Mouse (Mus musculus) kidney, embryonic 16.5 days (tissue): ENCODE data around the gene Apobec3. TPM values are rescaled to one million over a fixed set of nuclear protein-coding genes. Genes with fewer than 3 reads are reported as not detected.
"Not testable (repeated sequence)": the region's sequence is repeated elsewhere in the genome, so short reads cannot be mapped to it uniquely, and the experiment has no call there.

ENCODE experiments used
- ATAC-seq: fragments of 200-750 bp; cut with Nextera tagmentation; 2 replicates; pipeline ENCODE4 v1.8.0; 2017; ENCODE audit warnings: moderate TSS enrichment; ENCODE audit not compliant: low FRiP score, low TSS enrichment
- H3K27ac ChIP-seq: fragments of 300-500 bp; sonication (generic); 2 replicates; pipeline ENCODE4 v1.5.1; 2014; ENCODE audit warnings: low read length
- H3K27me3 ChIP-seq: fragments of 300-500 bp; sonication (generic); 2 replicates; pipeline ENCODE4 v1.6.1; 2014; ENCODE audit warnings: low read length, control low read depth, mixed read lengths; ENCODE audit not compliant: insufficient read depth
- H3K36me3 ChIP-seq: fragments of 300-500 bp; sonication (generic); 2 replicates; pipeline ENCODE4 v1.6.1; 2014; ENCODE audit warnings: low read length, control low read depth, mixed read lengths; ENCODE audit not compliant: insufficient read depth
- H3K4me1 ChIP-seq: fragments of 300-500 bp; sonication (generic); 2 replicates; pipeline ENCODE4 v1.6.1; 2014; ENCODE audit warnings: low read length, control low read depth, mixed read lengths; ENCODE audit not compliant: insufficient read depth
- H3K4me2 ChIP-seq: fragments of 300-500 bp; sonication (generic); replicated peaks from 2 replicates; pipeline ENCODE4 v1.6.1; 2014; ENCODE audit warnings: low read depth, low read length
- H3K4me3 ChIP-seq: fragments of 300-500 bp; sonication (generic); 2 replicates; pipeline ENCODE4 v1.5.1; 2014; ENCODE audit warnings: mild to moderate bottlenecking, low read length
- H3K9ac ChIP-seq: fragments of 300-500 bp; sonication (generic); replicated peaks from 2 replicates; pipeline ENCODE4 v1.6.1; 2014; ENCODE audit warnings: low read length
- H3K9me3 ChIP-seq: fragments of 300-500 bp; sonication (generic); 2 replicates; pipeline ENCODE4 v1.6.1; 2016; ENCODE audit warnings: low read length, control low read depth
- whole genome bisulfite sequencing: fragments of 180-500 bp; shearing (Covaris S2); extraction: QIAGEN DNeasy Blood & Tissue Kit; methylation state at CpG from one replicate; pipeline ENCODE4 v1.1.7; 2014; 5-methylcytosine and 5-hydroxymethylcytosine counted together
- polyA plus RNA-seq: library from polyadenylated mRNA; unstranded; fragments of >200 nt; fragmentation: Nextera tagmentation; extraction: Ambion mirVana; gene quantifications from 2 replicates; pipeline ENCODE4 v1.2.1, GENCODE M21; 2015

Apobec3 gene
- polyA plus RNA-seq, 1 experiment from 2014 or later, result 29.3 TPM

DNA sequence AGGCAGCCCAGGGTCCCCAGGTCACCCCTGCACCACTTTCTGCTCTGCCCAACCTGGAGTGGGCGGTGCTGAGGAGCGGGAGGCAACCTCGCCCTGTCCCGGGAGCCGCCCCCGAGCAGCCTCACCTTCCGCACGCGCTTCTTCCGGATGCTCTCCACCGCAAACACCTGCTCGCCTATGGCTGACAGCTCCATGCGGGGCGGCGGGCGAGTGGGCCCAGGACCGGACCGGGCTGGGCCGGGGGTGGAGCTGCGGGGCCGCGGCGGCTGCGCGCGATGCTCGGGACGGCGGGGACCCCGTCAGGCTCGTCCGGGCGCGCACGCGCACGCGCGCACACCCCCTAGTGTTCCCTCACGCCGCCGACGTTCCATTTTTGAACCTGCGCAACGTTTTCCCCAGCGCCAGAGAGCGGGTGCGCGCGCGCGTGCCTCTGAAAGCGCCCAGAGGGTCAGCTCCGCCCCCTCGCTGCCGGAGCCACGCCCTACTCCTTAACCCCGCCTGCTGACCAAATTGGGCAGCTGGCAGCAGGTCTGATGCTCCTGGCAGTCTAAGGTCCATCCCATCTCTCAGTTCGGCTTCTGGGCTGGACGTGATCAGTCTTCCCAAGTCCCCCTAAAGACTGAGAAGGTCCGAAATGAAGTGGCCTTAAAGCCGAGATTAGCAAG, 41.0 kb downstream of the Apobec3 start:
- Histone ChIP-seq H3K4me2 (peak overlapping the region; percentile 80), H3K9ac (peak overlapping the region; percentile 63), H3K9me3 (no peaks in the 10 kb centered on the region), H3K27ac (no peak overlapping the region), H3K4me1 (peaks cover 24% of the 10 kb centered on the region), H3K27me3 (peaks cover 44% of the 10 kb centered on the region), H3K36me3 (no peaks in the 10 kb centered on the region), H3K4me3 (peak overlapping the region; percentile 73)
- WGBS, result under 1% methylated on average over 49 of the region's 62 CpGs
- peak; percentile 47 for ATAC-seq

DNA sequence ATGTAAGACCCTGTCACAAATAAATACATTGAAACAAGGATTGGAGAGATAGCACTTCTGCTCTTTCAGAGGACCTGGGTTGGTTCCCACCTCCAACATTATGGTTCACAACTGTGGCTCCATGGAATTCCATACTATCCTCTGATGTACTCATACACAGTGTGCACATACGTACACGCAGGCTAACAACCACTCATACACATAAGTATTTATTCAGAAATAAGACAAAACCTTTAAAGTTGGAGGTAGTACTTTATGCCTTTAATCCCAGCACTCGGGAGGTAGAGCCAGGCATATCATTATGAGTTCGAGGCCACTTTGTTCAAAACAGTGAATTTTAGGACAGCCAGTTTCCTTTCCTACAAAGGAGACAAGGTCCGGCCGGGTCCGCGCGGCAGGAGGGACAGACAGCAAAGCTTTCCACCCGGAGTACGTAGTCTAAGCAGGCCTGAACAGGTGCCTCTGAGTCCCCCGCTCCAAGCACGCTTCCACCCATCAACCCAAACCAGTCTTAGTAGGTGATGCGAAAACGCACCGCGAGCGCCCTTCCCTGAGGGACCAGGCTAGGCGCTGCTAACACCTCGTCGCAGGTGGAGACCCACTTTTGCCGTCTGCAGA, 41.7 kb downstream of the Apobec3 start:
- H3K4me1 ChIP-seq, result peaks cover 21% of the 10 kb centered on the region
- 6% methylated on average over 22 of the region's 22 CpGs for WGBS
- ATAC-seq, result no peak; the same call in 1 of the 2 replicates

GRCm38 (mm10) chr15:79933670-79934514, 42.4 kb downstream of the Apobec3 start:
- Histone ChIP-seq H3K27ac (no peak overlapping the region), H3K9ac (peak overlapping the region; percentile 9; the same call in 1 of the 2 replicates), H3K27me3 (peaks cover 44% of the 10 kb centered on the region), H3K4me1 (peaks cover 21% of the 10 kb centered on the region), H3K4me3 (peak overlapping the region; percentile 20), H3K9me3 (no peaks in the 10 kb centered on the region), H3K36me3 (no peaks in the 10 kb centered on the region), H3K4me2 (peak overlapping the region; percentile 27)
- WGBS, result 2% methylated on average over 22 of the region's 22 CpGs
- no peak for ATAC-seq

More for the DNA sequence above, 41.7 kb downstream of the Apobec3 start:
- H3K4me3 ChIP-seq, result peak overlapping the region; percentile 73
- peaks cover 44% of the 10 kb centered on the region for H3K27me3 ChIP-seq
- H3K9ac ChIP-seq, result peak overlapping the region; percentile 9; the same call in 1 of the 2 replicates
- no peaks in the 10 kb centered on the region for H3K9me3 ChIP-seq
- peak overlapping the region; percentile 80 for H3K4me2 ChIP-seq
- no peak overlapping the region for H3K27ac ChIP-seq
- no peaks in the 10 kb centered on the region for H3K36me3 ChIP-seq

- Histone ChIP-seq H3K4me3 (no peak overlapping the region), H3K4me2 (no peak overlapping the region; the same call in 1 of the 2 replicates), H3K9me3 (no peaks in the 10 kb centered on the region), H3K36me3 (no peaks in the 10 kb centered on the region), H3K9ac (no peak overlapping the region), H3K4me1 (peaks cover 21% of the 10 kb centered on the region), H3K27me3 (peaks cover 44% of the 10 kb centered on the region), H3K27ac (no peak overlapping the region)
- WGBS, result 6% methylated on average over 10 of the region's 10 CpGs
- ATAC-seq, result no peak
These were observed 43.3 kb downstream of the Apobec3 start for GRCm38 (mm10) chr15:79934776-79935175.

DNA sequence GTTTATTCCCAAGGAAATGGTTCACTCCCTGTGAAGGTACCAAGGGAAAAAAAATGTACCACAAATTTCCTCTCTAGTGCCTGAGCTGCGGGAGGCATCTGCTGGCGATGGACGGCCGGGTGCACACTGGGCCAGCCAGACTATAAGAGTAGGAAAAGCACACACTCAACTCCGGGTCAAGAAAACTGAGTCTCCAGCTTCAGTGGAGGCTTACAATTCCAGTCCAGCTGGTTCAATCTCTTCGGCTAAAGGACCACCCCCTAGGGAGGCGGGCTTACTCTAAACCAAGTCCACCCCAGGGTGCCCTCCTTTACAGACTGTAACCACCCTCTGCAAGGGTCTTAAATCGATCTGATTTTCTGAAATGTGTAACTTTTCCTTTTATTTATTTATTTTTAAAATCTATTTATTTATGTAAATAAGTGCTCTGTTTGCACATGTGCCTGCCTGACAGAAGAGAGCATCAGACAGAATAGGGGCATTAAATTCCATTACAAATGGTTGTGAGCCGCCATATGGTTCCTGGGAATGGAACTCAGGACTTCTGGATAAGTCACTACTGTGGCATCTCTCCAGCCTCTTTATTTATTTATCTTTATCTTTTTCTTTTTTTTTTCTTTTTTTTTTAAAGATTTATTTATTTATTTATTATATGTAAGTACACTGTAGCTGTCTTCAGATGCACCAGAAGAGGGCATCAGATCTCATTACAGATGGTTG, 44.4 kb downstream of the Apobec3 start:
- H3K27me3 ChIP-seq, result peaks cover 44% of the 10 kb centered on the region
- no peaks in the 10 kb centered on the region for H3K36me3 ChIP-seq
- no peak overlapping the region for H3K4me2 ChIP-seq
- H3K4me3 ChIP-seq, result no peak overlapping the region
- no peak overlapping the region for H3K9ac ChIP-seq
- peaks cover 21% of the 10 kb centered on the region for H3K4me1 ChIP-seq
- 27% methylated on average over 9 of the region's 9 CpGs for WGBS
- H3K9me3 ChIP-seq, result no peaks in the 10 kb centered on the region
- no peak overlapping the region for H3K27ac ChIP-seq
- ATAC-seq, result no peak

DNA sequence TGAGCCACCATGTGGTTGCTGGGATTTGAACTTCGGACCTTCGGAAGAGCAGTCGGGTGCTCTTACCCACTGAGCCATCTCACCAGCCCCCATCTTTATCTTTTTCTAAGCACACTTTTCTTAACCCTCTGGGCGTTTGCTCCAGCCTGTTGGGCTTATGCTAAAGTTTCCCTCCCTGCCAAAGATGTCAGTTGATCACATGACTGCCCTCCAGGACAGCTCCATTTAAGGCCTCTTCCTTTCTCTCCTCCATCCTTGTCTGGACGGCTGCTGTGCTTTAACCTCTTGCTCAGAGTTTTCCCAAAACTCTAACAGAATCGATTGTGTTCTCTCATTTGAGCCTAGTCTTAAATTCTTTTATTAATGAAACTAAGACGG, 44.9 kb downstream of the Apobec3 start:
- 66% methylated on average over 7 of the region's 7 CpGs for WGBS
- H3K4me1 ChIP-seq, result peaks cover 21% of the 10 kb centered on the region

GRCm38 (mm10) chr15:79939020-79939419, 47.6 kb downstream of the Apobec3 start:
- H3K36me3 ChIP-seq, result no peaks in the 10 kb centered on the region
- no peak for ATAC-seq
- H3K27me3 ChIP-seq, result peaks cover 20% of the 10 kb centered on the region; the same call in 1 of the 2 replicates
- no peak overlapping the region for H3K9ac ChIP-seq
- H3K4me3 ChIP-seq, result no peak overlapping the region
- H3K4me2 ChIP-seq, result no peak overlapping the region
- 92% methylated on average over 12 of the region's 12 CpGs for WGBS
- no peak overlapping the region for H3K27ac ChIP-seq
- peaks cover 6% of the 10 kb centered on the region for H3K4me1 ChIP-seq
- H3K9me3 ChIP-seq, result 0 out of 2 replicates have a peak, but pooled peaks cover 3% of the 10 kb centered on the region

More for the DNA sequence above, 44.9 kb downstream of the Apobec3 start:
- ATAC-seq, result no peak
- Histone ChIP-seq H3K36me3 (no peaks in the 10 kb centered on the region), H3K27ac (no peak overlapping the region), H3K27me3 (peaks cover 40% of the 10 kb centered on the region), H3K9ac (no peak overlapping the region), H3K9me3 (no peaks in the 10 kb centered on the region), H3K4me2 (no peak overlapping the region), H3K4me3 (no peak overlapping the region)

- WGBS, result 88% methylated on average over 3 of the region's 7 CpGs
These were observed 48.0 kb downstream of the Apobec3 start for GRCm38 (mm10) chr15:79939501-79939900.

DNA sequence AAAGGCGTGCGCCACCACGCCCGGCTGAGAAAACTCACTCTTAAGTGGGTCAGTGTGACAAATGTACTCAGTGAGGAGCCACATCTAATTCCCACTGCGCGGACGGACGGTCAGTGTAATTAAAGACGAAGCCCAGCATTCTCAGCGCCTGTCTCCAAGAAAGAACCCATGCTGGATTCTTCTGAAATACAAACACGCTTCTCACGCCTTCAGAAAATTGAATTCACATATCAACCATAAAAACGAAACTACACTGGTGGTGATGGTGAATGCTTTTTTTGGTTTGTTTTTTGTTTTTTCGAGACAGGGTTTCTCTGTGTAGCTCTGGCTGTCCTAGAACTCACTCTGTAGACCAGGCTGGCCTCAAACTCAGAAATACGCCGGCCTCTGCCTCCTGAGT, 48.5 kb downstream of the Apobec3 start:
- Histone ChIP-seq H3K4me3 (no peak overlapping the region), H3K9ac (no peak overlapping the region), H3K4me2 (no peak overlapping the region), H3K27ac (no peak overlapping the region), H3K4me1 (no peaks in the 10 kb centered on the region), H3K36me3 (no peaks in the 10 kb centered on the region), H3K27me3 (peaks cover 12% of the 10 kb centered on the region; the same call in 1 of the 2 replicates), H3K9me3 (0 out of 2 replicates have a peak, but pooled peaks cover 3% of the 10 kb centered on the region)
- no peak for ATAC-seq
- 81% methylated on average over 16 of the region's 16 CpGs for WGBS

More at GRCm38 (mm10) chr15:79939501-79939900, 48.0 kb downstream of the Apobec3 start:
- not testable (repeated sequence) for H3K4me3 ChIP-seq, H3K9ac ChIP-seq, H3K36me3 ChIP-seq, H3K27ac ChIP-seq, H3K4me2 ChIP-seq, H3K4me1 ChIP-seq, ATAC-seq, H3K9me3 ChIP-seq
- peaks cover 16% of the 10 kb centered on the region; the same call in 1 of the 2 replicates for H3K27me3 ChIP-seq
